Mouse (Mus musculus) CH12.LX (cell line): ENCODE measurements around the gene Tex35. TPM values are rescaled to one million over a fixed set of nuclear protein-coding genes. Genes with fewer than 3 reads are reported as not detected.

Experiments
- DNase-seq: peaks from one replicate; pipeline ENCODE4 v3.0.0-alpha.2; 2013; ENCODE audit errors: extremely low read depth
- H3K27ac ChIP-seq: 2 replicates; pipeline ENCODE4 v1.5.1; 2012; ENCODE audit warnings: low read depth, mild to moderate bottlenecking, control low read depth, moderate library complexity; ENCODE audit not compliant: insufficient read depth
- H3K27me3 ChIP-seq: replicated peaks from 2 replicates; pipeline ENCODE3; 2012; ENCODE audit warnings: inconsistent platforms
- H3K36me3 ChIP-seq, 2 experiments: replicated peaks in 1 of 2; 2 replicates each; pipeline versions ENCODE3 to v1.6.1; 2012; ENCODE audit warnings: inconsistent platforms in 1 of 2, low read length in 1 of 2, mild to moderate bottlenecking in 1 of 2, mixed read lengths in 1 of 2, moderate library complexity in 1 of 2; ENCODE audit not compliant: control insufficient read depth in 1 of 2, insufficient read depth in 1 of 2
- H3K4me1 ChIP-seq, 2 experiments: 2 replicates each; pipeline ENCODE4 v1.6.1; 2012; ENCODE audit warnings: inconsistent platforms in 1 of 2, moderate library complexity in 1 of 2; ENCODE audit not compliant: insufficient read depth in 2 of 2, control insufficient read depth in 1 of 2
- H3K4me2 ChIP-seq: 2 replicates; pipeline ENCODE4 v1.6.1; 2012; ENCODE audit warnings: low read depth, mild to moderate bottlenecking, control low read depth; ENCODE audit not compliant: poor library complexity, insufficient read depth, severe bottlenecking
- H3K4me3 ChIP-seq, 3 experiments: fragments of 150-350 bp in 1 of 3; sonication (generic) in 1 of 3; replicated peaks in 1 of 3; 2 replicates each; pipeline versions ENCODE3 to v1.5.1; 2011 to 2012; ENCODE audit warnings: low read depth in 2 of 3, low read length in 2 of 3, mild to moderate bottlenecking in 2 of 3, moderate library complexity in 2 of 3, control low read depth in 1 of 3, improper control_type of control experiment in 1 of 3, inconsistent platforms in 1 of 3, mixed read lengths in 1 of 3; ENCODE audit not compliant: poor library complexity in 1 of 3
- H3K79me2 ChIP-seq: replicated peaks from 2 replicates; pipeline ENCODE4 v1.6.1; 2012; ENCODE audit warnings: mild to moderate bottlenecking, moderate library complexity; ENCODE audit not compliant: control insufficient read depth, poor library complexity, insufficient read depth, severe bottlenecking; ENCODE audit errors: extremely low read depth
- H3K9ac ChIP-seq: 2 replicates; pipeline ENCODE4 v1.6.1; 2012; ENCODE audit warnings: low read depth, mild to moderate bottlenecking, control low read depth, moderate library complexity; ENCODE audit not compliant: insufficient read depth
- H3K9me3 ChIP-seq: replicated peaks from 2 replicates; pipeline ENCODE3; 2012; ENCODE audit warnings: low read length, inconsistent platforms, mixed read lengths
- BHLHE40 ChIP-seq: IDR thresholded peaks from 2 replicates; pipeline ENCODE4 v1.6.1; 2011; ENCODE audit warnings: mild to moderate bottlenecking, low read depth, low read length, improper control_type of control experiment
- CHD1 ChIP-seq: IDR thresholded peaks from 2 replicates; pipeline ENCODE4 v1.6.1; 2012; ENCODE audit warnings: low read depth, low read length, improper control_type of control experiment, inconsistent platforms
- CHD2 ChIP-seq: IDR thresholded peaks from 2 replicates; pipeline ENCODE4 v1.6.1; 2011; ENCODE audit warnings: low read length, improper control_type of control experiment
- CTCF ChIP-seq, 2 experiments: IDR thresholded peaks in 1 of 2; conservative IDR thresholded peaks in 1 of 2; 2 replicates each; pipeline ENCODE4 v1.5.1; 2011 to 2012; ENCODE audit warnings: low read depth in 2 of 2, low read length in 2 of 2, improper control_type of control experiment in 1 of 2, inconsistent platforms in 1 of 2, mild to moderate bottlenecking in 1 of 2, moderate library complexity in 1 of 2
- ELF1 ChIP-seq: IDR thresholded peaks from 2 replicates; pipeline ENCODE4 v1.6.1; 2014; ENCODE audit warnings: low read depth, mild to moderate bottlenecking, inconsistent platforms, low read length, improper control_type of control experiment
- EP300 ChIP-seq: IDR thresholded peaks from 2 replicates; pipeline ENCODE4 v1.6.1; 2011; ENCODE audit warnings: low read length, improper control_type of control experiment
- GABPA ChIP-seq: IDR thresholded peaks from 2 replicates; pipeline ENCODE4 v1.6.1; 2012; ENCODE audit warnings: low read depth, low read length, improper control_type of control experiment, inconsistent platforms; ENCODE audit not compliant: insufficient replicate concordance
- HCFC1 ChIP-seq: IDR thresholded peaks from 2 replicates; pipeline ENCODE4 v1.6.1; 2012; ENCODE audit warnings: low read depth, mild to moderate bottlenecking, inconsistent platforms, low read length, improper control_type of control experiment
- IRF4 ChIP-seq: IDR thresholded peaks from 2 replicates; pipeline ENCODE4 v1.6.1; 2014; ENCODE audit warnings: low read depth, mild to moderate bottlenecking, inconsistent platforms, low read length, improper control_type of control experiment
- JUND ChIP-seq: conservative IDR thresholded peaks from 2 replicates; pipeline ENCODE4 v1.6.1; 2011; ENCODE audit warnings: low read depth, low read length, improper control_type of control experiment
- MAFK ChIP-seq: IDR thresholded peaks from 2 replicates; pipeline ENCODE4 v1.6.1; 2011; ENCODE audit warnings: low read length, improper control_type of control experiment; ENCODE audit not compliant: insufficient replicate concordance
- MAX ChIP-seq: IDR thresholded peaks from 2 replicates; pipeline ENCODE4 v1.6.1; 2011; ENCODE audit warnings: low read length, improper control_type of control experiment
- MEF2A ChIP-seq: IDR thresholded peaks from 2 replicates; pipeline ENCODE4 v1.6.1; 2014; ENCODE audit warnings: low read depth, mild to moderate bottlenecking, inconsistent platforms, low read length, improper control_type of control experiment, borderline replicate concordance
- MXI1 ChIP-seq: IDR thresholded peaks from 2 replicates; pipeline ENCODE4 v1.6.1; 2011; ENCODE audit warnings: mild to moderate bottlenecking, low read depth, low read length, improper control_type of control experiment
- MYC ChIP-seq: IDR thresholded peaks from 2 replicates; pipeline ENCODE4 v1.6.1; 2011; ENCODE audit warnings: low read depth, mild to moderate bottlenecking, improper control_type of control experiment, low read length
- NELFE ChIP-seq: IDR thresholded peaks from 2 replicates; pipeline ENCODE4 v1.6.1; 2011; ENCODE audit warnings: low read depth, low read length, improper control_type of control experiment
- POLR2AphosphoS2 ChIP-seq: IDR thresholded peaks from 2 replicates; pipeline ENCODE4 v1.6.1; 2011; ENCODE audit warnings: low read depth, low read length, improper control_type of control experiment
- RAD21 ChIP-seq: IDR thresholded peaks from 2 replicates; pipeline ENCODE4 v1.6.1; 2011; ENCODE audit warnings: low read depth, mild to moderate bottlenecking, low read length, improper control_type of control experiment, moderate library complexity
- RCOR1 ChIP-seq: conservative IDR thresholded peaks from 2 replicates; pipeline ENCODE4 v1.6.1; 2012; ENCODE audit warnings: low read depth, mild to moderate bottlenecking, inconsistent platforms, low read length, improper control_type of control experiment
- SIN3A ChIP-seq: IDR thresholded peaks from 2 replicates; pipeline ENCODE4 v1.6.1; 2012; ENCODE audit warnings: low read length, improper control_type of control experiment, inconsistent platforms
- SMC3 ChIP-seq: IDR thresholded peaks from 2 replicates; pipeline ENCODE4 v1.6.1; 2011; ENCODE audit warnings: low read depth, low read length, improper control_type of control experiment
- TBP ChIP-seq: conservative IDR thresholded peaks from 2 replicates; pipeline ENCODE4 v1.6.1; 2011; ENCODE audit warnings: low read depth, low read length, improper control_type of control experiment
- TCF12 ChIP-seq: IDR thresholded peaks from 2 replicates; pipeline ENCODE4 v1.6.1; 2014; ENCODE audit warnings: low read depth, mild to moderate bottlenecking, inconsistent platforms, low read length, improper control_type of control experiment
- ZC3H11A ChIP-seq: IDR thresholded peaks from 2 replicates; pipeline ENCODE4 v1.6.1; 2012; ENCODE audit warnings: low read depth, mild to moderate bottlenecking, inconsistent platforms, low read length, improper control_type of control experiment
- dilution Hi-C: fragments of 300-500 bp; cut with MboI; formaldehyde crosslinking; loops from 2 replicates; pipeline ENCODE4 v1.14.3; 2020; ENCODE audit warnings: low sequenced_read_pairs; ENCODE audit not compliant: extremely low pct_unique_long_range_greater_than_20kb, extremely low pct_ligation_motif_present
- in situ Hi-C: fragments of 300-500 bp; cut with MboI; formaldehyde crosslinking; loops from 3 replicates; pipeline ENCODE4 v1.14.3; 2019; ENCODE audit warnings: low sequenced_read_pairs, low pct_ligation_motif_present, low pct_unique_long_range_greater_than_20kb, mixed read lengths
- polyA plus RNA-seq: library from polyadenylated mRNA; unstranded; fragments of >175 nt; gene quantifications from 2 replicates; pipeline ENCODE4 v1.2.1, GENCODE M21; 2012; ENCODE audit warnings: low read depth; ENCODE audit not compliant: insufficient read length
- total RNA-seq, 2 experiments: library from RNA; depleted of rRNA; stranded (reverse); fragments of 300-350 nt in 1 of 2; fragments of >200 nt in 1 of 2; gene quantifications; 2 replicates each; pipeline ENCODE4 v1.2.3; 2012 to 2014

The Tex35 gene
- total and polyA plus RNA-seq, 3 experiments, result 0.87 to 3.3 (median 1.3) TPM

DNA sequence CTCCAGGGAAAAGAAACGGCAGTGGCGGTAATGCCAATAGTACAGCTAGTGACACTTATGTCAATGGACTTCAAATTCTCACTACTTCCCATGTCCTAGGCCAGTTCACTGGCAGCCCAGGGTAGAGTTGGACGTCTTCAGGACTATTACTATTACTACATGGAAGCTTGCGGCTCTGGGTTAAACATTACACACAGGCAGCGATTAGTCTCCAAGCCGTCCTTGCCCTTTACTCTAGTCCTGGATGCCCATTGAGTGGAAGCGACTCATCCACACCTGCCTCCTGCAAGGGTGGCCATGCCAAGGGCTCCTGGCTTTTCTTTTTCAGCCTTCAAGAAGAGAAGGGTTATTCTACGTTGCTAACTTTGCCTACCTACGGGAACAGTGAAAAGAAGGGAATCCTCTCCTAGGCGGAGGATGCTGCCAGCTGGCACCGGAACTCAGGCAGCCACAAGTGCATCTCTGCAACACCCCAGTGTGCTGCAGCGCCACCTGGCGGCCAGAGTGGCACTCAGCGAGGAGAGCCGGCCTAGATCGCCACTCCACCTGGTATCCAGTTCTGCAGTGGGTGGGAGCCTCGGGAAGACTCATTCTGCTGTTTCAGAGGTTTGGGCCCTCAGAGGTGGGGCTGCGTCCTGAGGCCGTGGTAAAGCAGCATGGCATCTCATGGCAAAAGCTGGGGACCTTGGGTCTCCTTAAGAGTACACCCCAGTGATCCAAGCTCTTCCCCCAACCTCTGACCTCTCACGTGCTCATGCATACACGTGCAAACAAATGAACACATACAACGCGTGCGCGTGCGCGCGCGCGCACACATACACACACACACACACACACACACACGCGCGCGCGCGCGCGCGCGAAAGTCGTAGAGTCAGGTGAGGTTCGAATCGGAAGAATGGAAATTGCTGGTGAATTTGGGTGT lies 31.4 kb downstream of the Tex35 start:
- peak overlapping the region; percentile 74 for H3K4me2 ChIP-seq
- in situ Hi-C loops, result loop anchor here (5.0 kb wide), 1 partner anchor 335 kb away; no protein-coding TSS in a partner anchor
- H3K36me3 ChIP-seq, result no peaks in the 10 kb centered on the region
- dilution Hi-C loops, result no loop called here
- H3K9me3 ChIP-seq, result no peaks in the 10 kb centered on the region
- H3K27me3 ChIP-seq, result no peaks in the 10 kb centered on the region
- H3K9ac ChIP-seq, result no peak overlapping the region
- peaks cover 12 to 53% of the 10 kb centered on the region in 2 experiments for H3K4me1 ChIP-seq
- no peak overlapping the region for H3K27ac ChIP-seq
- peak; percentile 80 for DNase-seq
- H3K79me2 ChIP-seq, result no peaks in the 10 kb centered on the region
- peak overlapping the region in 2 of 3 experiments; percentile 3 to 32 for H3K4me3 ChIP-seq
- TF ChIP-seq TCF12, result peak; percentile 56; the same call in 1 of the 2 replicates
- peak; percentile 38 for TF ChIP-seq HCFC1
- 0 out of 2 replicates have a peak, but pooled peaks have one; percentile 10 for TF ChIP-seq EP300
- TF ChIP-seq NELFE, result peak; percentile 61; the same call in 1 of the 2 replicates
- 0 out of 2 replicates have a peak, but pooled peaks have one; percentile 19 for TF ChIP-seq MAX
- TF ChIP-seq MXI1, result no peak
- no peak for TF ChIP-seq MEF2A
- peak; percentile 54 to 97 for TF ChIP-seq CTCF (conservative IDR thresholded peaks at IDR 0.05 in 1 of 2, IDR thresholded peaks at IDR 0.05 in 1 of 2; ENCODE audit: low read depth in 2 of 2, low read length in 2 of 2)
- peak; percentile 66 for TF ChIP-seq ELF1
- no peak for TF ChIP-seq CHD1
- TF ChIP-seq RCOR1, result 0 out of 2 replicates have a peak, but pooled peaks have one; percentile 15
- TF ChIP-seq SMC3, result peak; percentile 95
- no peak for TF ChIP-seq JUND
- TF ChIP-seq IRF4, result 0 out of 2 replicates have a peak, but pooled peaks have one; percentile 29
- peak; percentile 31 for TF ChIP-seq BHLHE40
- TF ChIP-seq TBP, result no peak
- peak; percentile 79 for TF ChIP-seq ZC3H11A
- TF ChIP-seq GABPA, result no peak
- TF ChIP-seq CHD2, result no peak
- 0 out of 2 replicates have a peak, but pooled peaks have one; percentile 61 for TF ChIP-seq MYC
- TF ChIP-seq MAFK, result no peak
- no peak for TF ChIP-seq POLR2AphosphoS2
- peak; percentile 89 for TF ChIP-seq RAD21
- TF ChIP-seq SIN3A, result 0 out of 2 replicates have a peak, but pooled peaks have one; percentile 32
